Mouse (Mus musculus): ENCODE measurements around the gene Bbs2. TPM values are rescaled to one million over a fixed set of nuclear protein-coding genes. Genes with fewer than 3 reads are reported as not detected.

Bbs2 gene
- total RNA-seq, 2 experiments from 2014 or later, result 4.1 to 7.0 TPM

- ATAC-seq (replicated peaks; ENCODE audit: poor library complexity), result peak; percentile 44
Measured at GRCm38 (mm10) chr8:94104146-94104545, 5.4 kb upstream of the Bbs2 start.

- ATAC-seq (replicated peaks; ENCODE audit: poor library complexity), result no peak
Measured at GRCm38 (mm10) chr8:94098996-94099395, 268 bp upstream of the Bbs2 start.

- ATAC-seq (replicated peaks; ENCODE audit: poor library complexity), result no peak
Measured at GRCm38 (mm10) chr8:94094281-94094680, 4.4 kb downstream of the Bbs2 start.

- ATAC-seq (replicated peaks; ENCODE audit: poor library complexity), result no peak
Measured at GRCm38 (mm10) chr8:94092848-94093247, 5.9 kb downstream of the Bbs2 start.

- ATAC-seq (replicated peaks; ENCODE audit: poor library complexity), result peak; percentile 97
Measured at GRCm38 (mm10) chr8:94089715-94090114, 9.0 kb downstream of the Bbs2 start.

GRCm38 (mm10) chr8:94087964-94088363 lies 10.8 kb downstream of the Bbs2 start:
- ATAC-seq (replicated peaks; ENCODE audit: poor library complexity), result no peak

- peak; percentile 79 for ATAC-seq (replicated peaks; ENCODE audit: poor library complexity)
Measured at GRCm38 (mm10) chr8:94076461-94077192, 22.1 kb downstream of the Bbs2 start.

GRCm38 (mm10) chr8:94068793-94069192 lies 29.9 kb downstream of the Bbs2 start:
- no peak for ATAC-seq (replicated peaks; ENCODE audit: poor library complexity)

GRCm38 (mm10) chr8:94066121-94066863 lies 32.4 kb downstream of the Bbs2 start:
- ATAC-seq (replicated peaks; ENCODE audit: poor library complexity), result no peak

GRCm38 (mm10) chr8:94057157-94057854 lies 41.4 kb downstream of the Bbs2 start:
- peak; percentile 83 for ATAC-seq (replicated peaks; ENCODE audit: poor library complexity)

GRCm38 (mm10) chr8:94052696-94053095 lies 46.0 kb downstream of the Bbs2 start:
- no peak for ATAC-seq (replicated peaks; ENCODE audit: poor library complexity)

GRCm38 (mm10) chr8:94047845-94048244 lies 50.9 kb downstream of the Bbs2 start:
- no peak for ATAC-seq (replicated peaks; ENCODE audit: poor library complexity)

- ATAC-seq (replicated peaks; ENCODE audit: poor library complexity), result no peak
Measured at GRCm38 (mm10) chr8:94037806-94038205, 60.9 kb downstream of the Bbs2 start.

GRCm38 (mm10) chr8:94036944-94037524 lies 61.7 kb downstream of the Bbs2 start, which contains the start of the genes Nudt21 and Ogfod1:
TSS of gene Nudt21 (minus strand) at chr8:94037031.
TSS of gene Ogfod1 (plus strand) at chr8:94037198.
- ATAC-seq (replicated peaks; ENCODE audit: poor library complexity), result peak; percentile 92

- ATAC-seq (replicated peaks; ENCODE audit: poor library complexity), result peak; percentile 63
Measured at GRCm38 (mm10) chr8:94036541-94036940, 62.2 kb downstream of the Bbs2 start.

- ATAC-seq (replicated peaks; ENCODE audit: poor library complexity), result no peak
Measured at GRCm38 (mm10) chr8:94035200-94035599, 63.5 kb downstream of the Bbs2 start.

- ATAC-seq (replicated peaks; ENCODE audit: poor library complexity), result no peak
Measured at GRCm38 (mm10) chr8:94033601-94034000, 65.1 kb downstream of the Bbs2 start.

GRCm38 (mm10) chr8:94029701-94030100 lies 69.0 kb downstream of the Bbs2 start:
- ATAC-seq (replicated peaks; ENCODE audit: poor library complexity), result no peak

GRCm38 (mm10) chr8:94023916-94024315 lies 74.8 kb downstream of the Bbs2 start:
- ATAC-seq (replicated peaks; ENCODE audit: poor library complexity), result no peak

Measured in megakaryocyte progenitor cell, adult 5-6 weeks (primary cell).